Mouse (Mus musculus) midbrain, embryonic 15.5 days (tissue): ENCODE data around the gene Ice2. TPM values are rescaled to one million over a fixed set of nuclear protein-coding genes. Genes with fewer than 3 reads are reported as not detected.

ENCODE experiments used
- ATAC-seq: fragments of 200-750 bp; cut with Nextera tagmentation; replicated peaks from 2 replicates; pipeline ENCODE4 v1.8.0; 2017; ENCODE audit warnings: moderate TSS enrichment
- H3K27ac ChIP-seq: fragments of 300-500 bp; sonication (generic); 2 replicates; pipeline ENCODE4 v1.5.1; 2015; ENCODE audit warnings: mild to moderate bottlenecking, inconsistent platforms
- H3K27me3 ChIP-seq: fragments of 300-500 bp; sonication (generic); replicated peaks from 2 replicates; pipeline ENCODE4 v1.6.1; 2015; ENCODE audit warnings: inconsistent platforms
- H3K36me3 ChIP-seq: fragments of 300-500 bp; sonication (generic); replicated peaks from 2 replicates; pipeline ENCODE4 v1.6.1; 2015; ENCODE audit warnings: inconsistent platforms
- H3K4me1 ChIP-seq: fragments of 300-500 bp; sonication (generic); 2 replicates; pipeline ENCODE4 v1.6.1; 2015; ENCODE audit warnings: inconsistent platforms
- H3K4me2 ChIP-seq: fragments of 300-500 bp; sonication (generic); 2 replicates; pipeline ENCODE4 v1.6.1; 2015; ENCODE audit warnings: inconsistent platforms, mild to moderate bottlenecking, moderate library complexity
- H3K4me3 ChIP-seq: fragments of 300-500 bp; sonication (generic); 2 replicates; pipeline ENCODE4 v1.5.1; 2015; ENCODE audit warnings: mild to moderate bottlenecking, inconsistent platforms
- H3K9ac ChIP-seq: fragments of 300-500 bp; sonication (generic); 2 replicates; pipeline ENCODE4 v1.6.1; 2015; ENCODE audit warnings: mild to moderate bottlenecking, inconsistent platforms
- H3K9me3 ChIP-seq: fragments of 300-500 bp; sonication (generic); 2 replicates; pipeline ENCODE4 v1.6.1; 2016; ENCODE audit warnings: inconsistent platforms
- WGBS: fragments of 180-500 bp; shearing (Covaris S2); methylation state at CpG from one replicate; pipeline ENCODE4 v1.1.7; 2015; ENCODE audit warnings: mixed read lengths; 5-methylcytosine and 5-hydroxymethylcytosine counted together
- polyA plus RNA-seq: library from polyadenylated mRNA; unstranded; fragments of >200 nt; fragmentation: Nextera tagmentation; extraction: Ambion mirVana; gene quantifications from 2 replicates; pipeline ENCODE4 v1.2.1, GENCODE M21; 2015

The Ice2 gene
- polyA plus RNA-seq, 1 experiment from 2014 or later: 11.0 TPM

GRCm38 (mm10) chr9:69430531-69430930, 32.8 kb downstream of the Ice2 start:
- Histone ChIP-seq H3K9me3 (no peaks in the 10 kb centered on the region), H3K27me3 (no peaks in the 10 kb centered on the region), H3K4me1 (peaks cover 12% of the 10 kb centered on the region), H3K4me2 (no peak overlapping the region), H3K4me3 (no peak overlapping the region), H3K9ac (no peak overlapping the region), H3K36me3 (peaks cover 12% of the 10 kb centered on the region; the same call in 1 of the 2 replicates), H3K27ac (no peak overlapping the region)
- ATAC-seq: no peak
- 86% methylated on average over 3 of the region's 3 CpGs for WGBS

GRCm38 (mm10) chr9:69431863-69432555, 34.3 kb downstream of the Ice2 start:
- no peak overlapping the region for H3K4me3 ChIP-seq
- no peaks in the 10 kb centered on the region for H3K9me3 ChIP-seq
- 26% methylated on average over 6 of the region's 6 CpGs for WGBS
- no peak; the same call in 1 of the 2 replicates for ATAC-seq
- H3K4me2 ChIP-seq: no peak overlapping the region
- H3K27me3 ChIP-seq: no peaks in the 10 kb centered on the region
- H3K27ac ChIP-seq: peak overlapping the region; percentile 33; the same call in 1 of the 2 replicates
- no peak overlapping the region for H3K9ac ChIP-seq
- peaks cover 8% of the 10 kb centered on the region; the same call in 1 of the 2 replicates for H3K36me3 ChIP-seq
- peaks cover 12% of the 10 kb centered on the region for H3K4me1 ChIP-seq

- H3K9ac ChIP-seq: no peak overlapping the region
- H3K4me2 ChIP-seq: no peak overlapping the region
- peaks cover 17% of the 10 kb centered on the region for H3K4me1 ChIP-seq
- no peaks in the 10 kb centered on the region for H3K27me3 ChIP-seq
- no peak overlapping the region for H3K4me3 ChIP-seq
- WGBS: 64% methylated on average over 10 of the region's 10 CpGs
- no peak overlapping the region for H3K27ac ChIP-seq
- H3K9me3 ChIP-seq: no peaks in the 10 kb centered on the region
- no peak for ATAC-seq
- H3K36me3 ChIP-seq: no peaks in the 10 kb centered on the region
Observed at GRCm38 (mm10) chr9:69435194-69435593, 37.5 kb downstream of the Ice2 start.

- H3K9ac ChIP-seq: no peak overlapping the region
- ATAC-seq: no peak
- no peaks in the 10 kb centered on the region for H3K9me3 ChIP-seq
- H3K27ac ChIP-seq: no peak overlapping the region
- no peak overlapping the region for H3K4me3 ChIP-seq
- H3K27me3 ChIP-seq: no peaks in the 10 kb centered on the region
- H3K4me2 ChIP-seq: no peak overlapping the region
- no peaks in the 10 kb centered on the region for H3K36me3 ChIP-seq
- H3K4me1 ChIP-seq: peaks cover 17% of the 10 kb centered on the region
Observed at GRCm38 (mm10) chr9:69435662-69436061, 38.0 kb downstream of the Ice2 start.

- 19% methylated on average over 7 of the region's 7 CpGs for WGBS
- no peaks in the 10 kb centered on the region for H3K27me3 ChIP-seq
- H3K9me3 ChIP-seq: no peaks in the 10 kb centered on the region
- no peaks in the 10 kb centered on the region for H3K36me3 ChIP-seq
- no peak overlapping the region for H3K27ac ChIP-seq
- peaks cover 5% of the 10 kb centered on the region for H3K4me1 ChIP-seq
- no peak overlapping the region for H3K9ac ChIP-seq
- no peak overlapping the region for H3K4me3 ChIP-seq
- H3K4me2 ChIP-seq: no peak overlapping the region
- ATAC-seq: no peak
Observed at GRCm38 (mm10) chr9:69439805-69440357, 42.2 kb downstream of the Ice2 start.

GRCm38 (mm10) chr9:69442471-69443038, 44.8 kb downstream of the Ice2 start:
- Histone ChIP-seq H3K27ac (no peak overlapping the region), H3K9me3 (no peaks in the 10 kb centered on the region), H3K4me3 (no peak overlapping the region), H3K4me1 (peaks cover 5% of the 10 kb centered on the region), H3K27me3 (no peaks in the 10 kb centered on the region), H3K4me2 (no peak overlapping the region), H3K9ac (no peak overlapping the region), H3K36me3 (no peaks in the 10 kb centered on the region)
- 81% methylated on average over 6 of the region's 6 CpGs for WGBS
- no peak for ATAC-seq

GRCm38 (mm10) chr9:69443203-69443602, 45.5 kb downstream of the Ice2 start:
- Histone ChIP-seq H3K9me3 (no peaks in the 10 kb centered on the region), H3K4me3 (no peak overlapping the region), H3K27me3 (no peaks in the 10 kb centered on the region), H3K9ac (no peak overlapping the region), H3K36me3 (no peaks in the 10 kb centered on the region), H3K27ac (no peak overlapping the region), H3K4me1 (peaks cover 5% of the 10 kb centered on the region), H3K4me2 (no peak overlapping the region)
- ATAC-seq: no peak
- WGBS: 72% methylated on average over 3 of the region's 3 CpGs

DNA sequence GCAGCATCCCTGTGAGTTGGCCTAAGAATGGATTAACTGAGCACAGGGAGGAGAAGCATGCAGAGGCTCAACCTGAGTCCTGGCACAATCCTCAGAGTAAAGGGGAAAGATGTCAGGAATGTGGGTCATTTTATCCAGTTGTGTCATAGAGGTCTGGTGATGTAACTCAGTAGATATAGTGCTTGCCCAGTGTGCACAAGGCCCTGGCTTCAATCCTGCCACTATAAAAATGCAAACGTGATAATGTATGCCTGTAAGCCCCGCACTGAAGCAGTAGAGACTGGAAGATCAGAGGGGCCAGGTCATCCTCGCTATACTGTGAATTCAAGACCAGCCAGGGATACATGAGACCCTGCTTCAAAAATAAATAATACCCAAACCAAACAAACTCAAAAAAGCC, 51.1 kb downstream of the Ice2 start:
- ATAC-seq: no peak
- WGBS: 62% methylated on average over 3 of the region's 3 CpGs
- H3K27me3 ChIP-seq: peaks cover 8% of the 10 kb centered on the region; the same call in 1 of the 2 replicates
- H3K4me3 ChIP-seq: no peak overlapping the region
- no peaks in the 10 kb centered on the region for H3K36me3 ChIP-seq
- no peak overlapping the region for H3K27ac ChIP-seq
- peaks cover 7% of the 10 kb centered on the region for H3K4me1 ChIP-seq
- no peak overlapping the region for H3K9ac ChIP-seq
- H3K4me2 ChIP-seq: no peak overlapping the region
- H3K9me3 ChIP-seq: no peaks in the 10 kb centered on the region

DNA sequence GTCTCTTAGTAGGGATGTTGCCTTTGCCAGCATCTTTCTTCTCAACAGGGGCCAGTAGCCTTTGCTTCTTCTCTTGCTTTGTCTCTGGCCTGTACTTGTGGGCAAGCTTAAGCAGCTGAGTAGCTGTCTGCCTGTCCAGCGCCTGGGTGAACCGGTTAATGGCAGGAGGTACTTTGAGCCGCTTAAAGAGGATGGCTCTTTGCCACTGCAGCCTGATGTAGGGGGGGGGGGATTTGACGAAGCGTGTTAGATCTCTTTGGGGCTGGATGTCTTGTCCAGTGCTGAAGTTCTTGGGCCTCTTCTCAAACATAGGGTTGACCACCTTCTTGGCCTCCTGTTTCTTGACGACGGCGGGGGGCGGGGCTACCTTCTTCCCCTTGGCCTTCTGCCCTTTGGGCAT, 52.9 kb downstream of the Ice2 start:
- H3K27ac ChIP-seq: no peak overlapping the region
- ATAC-seq: no peak
- WGBS: 74% methylated on average over 9 of the region's 9 CpGs

DNA sequence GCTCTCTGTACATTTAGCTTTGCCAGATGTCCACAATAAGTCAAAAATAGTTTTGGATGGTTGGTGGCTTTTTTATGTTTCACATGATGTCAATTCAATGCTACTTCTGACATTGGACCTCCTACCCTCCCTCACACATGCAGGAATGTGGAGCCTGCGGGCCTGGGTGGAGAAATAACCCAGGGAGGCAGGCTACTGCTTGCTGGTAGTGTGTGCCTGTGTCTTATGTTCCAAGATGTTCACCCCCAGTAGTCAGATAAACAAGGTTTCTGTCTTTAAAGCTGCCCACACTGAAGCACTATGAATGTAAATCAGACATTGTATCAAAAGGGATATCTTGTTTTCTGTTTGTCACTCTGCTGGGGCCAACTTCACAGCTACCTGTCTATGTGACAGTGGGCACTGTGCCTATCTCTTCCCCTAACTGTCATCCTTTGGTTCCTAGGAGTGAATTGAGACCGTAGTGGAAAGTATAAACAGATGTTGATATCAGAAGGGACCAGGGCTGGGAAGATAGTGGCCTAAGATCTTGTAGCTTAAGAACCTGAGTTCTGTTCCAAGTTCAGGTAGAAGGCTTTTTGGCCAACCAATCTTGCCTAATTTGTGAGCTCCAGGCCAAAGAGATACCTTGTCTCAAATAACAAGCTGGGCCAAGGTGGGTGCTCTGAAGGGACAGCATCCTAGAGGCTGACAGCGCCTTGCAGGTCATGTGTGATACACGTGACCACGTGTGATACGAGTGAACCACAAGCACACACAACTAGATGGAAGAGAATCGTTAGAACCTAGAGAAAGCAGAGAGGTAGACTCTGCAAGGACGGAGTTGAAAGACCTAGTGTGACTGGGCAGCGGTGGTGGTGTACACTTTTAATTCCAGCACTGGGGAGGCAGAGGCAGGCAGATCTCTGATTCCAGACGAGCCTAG, 54.4 kb downstream of the Ice2 start:
- ATAC-seq: no peak
- peaks cover 18% of the 10 kb centered on the region for H3K27me3 ChIP-seq
- no peaks in the 10 kb centered on the region for H3K36me3 ChIP-seq
- no peak overlapping the region for H3K4me2 ChIP-seq
- 95% methylated on average over 10 of the region's 10 CpGs for WGBS
- H3K9ac ChIP-seq: no peak overlapping the region
- H3K4me3 ChIP-seq: no peak overlapping the region
- no peaks in the 10 kb centered on the region for H3K9me3 ChIP-seq
- peaks cover 10% of the 10 kb centered on the region for H3K4me1 ChIP-seq
- H3K27ac ChIP-seq: no peak overlapping the region

More for the DNA sequence above, 52.9 kb downstream of the Ice2 start:
- H3K27me3 ChIP-seq: peaks cover 16% of the 10 kb centered on the region
- H3K9ac ChIP-seq: no peak overlapping the region
- H3K4me2 ChIP-seq: no peak overlapping the region
- H3K9me3 ChIP-seq: no peaks in the 10 kb centered on the region
- no peak overlapping the region for H3K4me3 ChIP-seq
- H3K36me3 ChIP-seq: no peaks in the 10 kb centered on the region
- H3K4me1 ChIP-seq: peaks cover 10% of the 10 kb centered on the region

DNA sequence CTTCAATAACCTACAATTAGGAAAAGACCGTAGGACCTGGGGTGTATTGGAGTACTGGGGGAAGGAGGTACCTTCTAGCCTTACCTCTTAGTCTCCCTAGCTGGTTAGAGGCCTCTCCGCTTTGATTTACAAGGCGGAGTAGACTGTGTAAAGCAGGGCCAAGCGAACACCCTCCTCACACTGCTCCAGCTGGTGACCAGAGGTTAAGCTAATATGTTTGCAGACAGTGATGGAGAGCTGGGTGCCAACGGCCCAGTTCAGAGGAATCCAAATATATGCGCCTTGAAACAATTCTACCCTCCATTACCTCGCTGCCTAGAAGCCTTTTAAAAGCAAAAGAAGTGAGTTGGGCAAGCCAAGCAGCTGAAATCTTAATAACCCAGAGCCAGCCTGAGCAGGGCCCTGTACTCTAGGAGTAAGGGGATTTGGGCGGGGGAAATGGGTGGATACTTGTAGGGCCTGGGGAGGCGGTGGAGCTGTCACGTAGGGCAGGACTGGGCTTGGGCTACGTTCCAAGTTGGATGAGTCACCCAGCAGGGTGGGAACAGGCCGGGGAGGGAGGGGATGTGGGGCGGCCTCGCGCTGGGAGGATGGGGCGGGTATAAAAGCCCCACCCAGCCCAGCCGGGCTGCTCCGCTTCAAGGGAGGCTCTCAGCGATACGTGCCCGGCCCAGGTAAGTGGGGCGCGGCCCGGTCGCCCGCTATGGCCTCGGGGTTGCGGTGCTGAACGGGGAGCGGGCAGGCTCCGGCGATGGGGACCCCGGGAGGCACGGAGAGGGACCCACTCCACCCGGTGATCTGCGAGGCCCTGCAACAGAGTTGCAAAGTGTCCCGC, 55.6 kb downstream of the Ice2 start, which contains the start of gene Anxa2:
Gene Anxa2 (plus strand): TSS at position 555 of the 835 bp plus-strand sequence.
- Histone ChIP-seq H3K4me3 (peak within 1 kb of the TSS; percentile 39), H3K9ac (peak within 1 kb of the TSS; percentile 31; the same call in 1 of the 2 replicates), H3K27ac (peak within 1 kb of the TSS; percentile 31; the same call in 1 of the 2 replicates), H3K27me3 (peaks cover 18% of the 10 kb centered on the region), H3K4me1 (peaks cover 10% of the 10 kb centered on the region), H3K36me3 (no peaks in the 10 kb centered on the region), H3K9me3 (no peaks in the 10 kb centered on the region), H3K4me2 (peak within 1 kb of the TSS; percentile 62)
- 10% methylated on average over 37 of the region's 37 CpGs for WGBS
- peak; percentile 65; the same call in 1 of the 2 replicates for ATAC-seq
